Mouse (Mus musculus): ENCODE measurements around the gene Knstrn.

DNA sequence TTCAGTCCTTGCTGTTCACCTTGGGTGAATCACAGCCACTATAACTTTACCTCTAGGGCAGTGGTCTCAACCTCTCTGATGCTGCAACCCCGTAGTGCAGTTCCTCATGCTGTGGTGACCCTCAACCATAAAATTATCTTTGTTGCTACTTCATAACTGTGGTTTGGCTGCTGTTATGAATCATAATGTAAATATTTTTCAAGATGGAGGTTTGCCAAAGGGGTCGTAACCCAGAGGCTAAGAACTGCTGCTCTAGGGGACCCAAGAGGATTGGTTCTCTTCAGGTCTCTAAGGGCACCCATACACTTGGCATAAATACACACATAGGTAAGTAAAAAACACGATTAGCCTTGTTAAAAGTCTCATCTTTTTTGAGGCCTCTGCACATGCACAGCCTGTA lies 56.8 kb downstream of the Knstrn start:
- TF ChIP-seq POLR2A (IDR thresholded peaks at IDR 0.05; ENCODE audit: borderline replicate concordance, low read depth, low read length), result no peak
- no peak for TF ChIP-seq CTCF (IDR thresholded peaks at IDR 0.05; ENCODE audit: low read depth, low read length)
